Mouse (Mus musculus): ENCODE measurements at regions not wholly inside any gene's neighbourhood (a gene's known extent, or its start where the extent isn't known, plus 50 kb on each side); places are given as distances from the start of the nearest gene placed in this dataset.

DNA sequence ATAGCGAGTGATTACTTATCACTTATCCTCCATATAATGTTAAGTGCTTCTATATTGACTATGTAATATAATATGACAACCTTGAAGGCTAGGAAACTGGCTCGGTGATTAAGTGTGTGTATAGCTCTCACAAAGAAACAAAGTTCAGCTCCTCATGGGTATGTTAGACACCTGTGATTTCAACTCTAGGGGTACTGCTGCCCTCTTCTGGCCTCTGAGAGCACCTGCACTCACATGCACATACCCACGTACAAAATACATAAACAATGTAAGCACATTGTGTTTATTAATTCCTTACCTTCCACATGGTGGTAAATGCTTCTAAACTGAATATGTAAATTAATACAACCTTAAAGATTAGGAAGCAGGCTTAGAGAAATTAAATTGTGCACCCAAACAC lies 298.6 kb upstream of the Auts2 start:
- intact Hi-C loops (cut with DNase I) = no loop called here

GRCm38 (mm10) chr5:132837420-132837819 lies 294.3 kb upstream of the Auts2 start:
- intact Hi-C loops (cut with DNase I) = no loop called here

DNA sequence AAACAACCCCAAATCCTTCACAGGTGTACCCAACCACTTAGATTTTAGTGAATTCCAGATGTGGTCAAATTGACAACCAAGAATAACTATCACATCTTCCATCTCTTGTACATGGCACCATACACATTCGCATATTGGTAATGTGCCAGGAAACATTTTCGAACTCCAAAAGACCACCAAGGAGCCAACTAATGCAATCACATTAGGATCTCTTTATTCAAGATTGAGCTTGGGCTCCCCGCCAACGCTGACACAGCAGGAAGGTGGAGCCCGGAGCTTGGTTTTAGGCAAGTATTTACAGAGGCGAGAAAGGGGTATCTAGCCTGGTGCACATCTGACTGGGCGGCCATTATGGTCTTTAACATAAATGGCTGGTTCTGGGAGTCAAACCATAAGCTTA lies 285.8 kb upstream of the Auts2 start:
- intact Hi-C loops (cut with DNase I) = no loop called here

DNA sequence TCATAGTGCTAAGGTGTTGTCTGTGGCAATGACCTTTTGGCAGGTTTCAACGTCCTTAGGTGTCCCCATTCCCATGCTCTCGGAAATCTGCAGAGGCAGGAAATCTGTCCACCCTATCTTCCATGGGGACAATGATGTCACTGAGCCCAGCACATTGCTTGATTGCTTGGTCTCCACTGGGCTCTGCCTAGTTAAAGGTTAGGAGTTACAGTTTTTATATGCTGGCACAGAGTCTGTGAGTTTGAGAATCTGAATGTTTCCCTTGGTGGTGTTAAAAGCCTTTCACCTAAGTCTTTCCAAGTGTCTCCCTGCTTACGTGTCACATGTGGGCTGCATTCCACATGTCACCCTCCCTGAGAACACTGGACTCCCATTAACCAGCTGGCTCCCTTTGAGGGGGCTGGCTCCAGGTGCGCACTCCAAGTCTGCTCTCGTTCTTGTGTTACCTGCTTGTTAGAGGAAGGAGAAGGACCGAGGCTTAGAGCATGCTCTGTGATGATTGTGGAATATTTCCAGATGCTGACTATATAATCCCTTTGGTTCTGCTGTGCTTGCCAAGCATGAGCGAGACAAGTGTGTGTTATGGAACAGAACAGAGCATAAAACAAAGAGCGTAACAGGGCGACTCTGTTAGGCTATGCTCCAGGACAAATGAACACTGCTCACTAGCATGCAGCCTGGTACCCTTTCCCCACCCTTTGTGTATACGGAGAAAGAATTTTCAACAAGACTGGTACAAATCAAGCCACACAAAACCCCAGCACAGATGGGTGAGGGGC lies 284.6 kb upstream of the Auts2 start:
- intact Hi-C loops (cut with DNase I) = no loop called here

DNA sequence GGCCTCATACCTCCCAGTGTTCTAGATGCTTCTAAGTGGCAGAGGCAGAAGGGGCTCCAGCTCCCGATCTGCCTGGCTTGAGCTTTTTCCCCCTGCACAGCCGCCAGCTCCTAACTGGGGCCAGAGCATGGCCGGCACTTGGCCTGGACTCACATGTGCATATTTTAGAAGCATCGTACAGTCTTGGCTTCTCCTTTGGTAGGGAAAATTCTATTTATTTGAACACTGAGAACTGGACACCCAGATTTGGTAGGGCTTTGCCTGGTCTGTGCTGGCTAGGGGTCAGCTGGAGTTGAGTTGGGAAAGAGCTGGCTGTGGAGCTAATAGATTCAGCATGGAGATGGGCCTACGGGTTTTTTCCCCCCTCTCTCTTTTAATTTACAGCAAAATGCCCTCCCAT lies 282.9 kb upstream of the Auts2 start:
- intact Hi-C loops (cut with DNase I) = no loop called here

DNA sequence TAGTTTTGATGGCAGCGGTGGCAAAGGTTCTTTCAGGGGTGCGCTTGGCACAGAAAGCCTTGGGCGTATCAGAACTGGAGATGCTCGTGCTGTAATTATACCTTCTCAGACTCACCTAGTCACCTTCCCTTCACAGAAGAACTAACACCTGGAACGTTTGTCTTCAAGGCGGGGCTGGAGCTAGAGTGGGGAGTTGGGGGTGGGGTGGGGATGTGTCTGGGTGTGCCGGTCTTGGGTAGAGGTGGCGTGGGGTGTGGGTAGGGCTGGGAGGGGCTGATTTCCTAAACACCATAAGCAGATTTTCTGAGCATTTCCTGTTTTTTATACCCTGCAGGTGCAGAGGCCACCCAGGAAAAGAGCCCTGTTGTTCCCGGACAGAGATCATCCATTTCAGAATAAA lies 274.5 kb upstream of the Auts2 start:
- intact Hi-C loops (cut with DNase I) = no loop called here

DNA sequence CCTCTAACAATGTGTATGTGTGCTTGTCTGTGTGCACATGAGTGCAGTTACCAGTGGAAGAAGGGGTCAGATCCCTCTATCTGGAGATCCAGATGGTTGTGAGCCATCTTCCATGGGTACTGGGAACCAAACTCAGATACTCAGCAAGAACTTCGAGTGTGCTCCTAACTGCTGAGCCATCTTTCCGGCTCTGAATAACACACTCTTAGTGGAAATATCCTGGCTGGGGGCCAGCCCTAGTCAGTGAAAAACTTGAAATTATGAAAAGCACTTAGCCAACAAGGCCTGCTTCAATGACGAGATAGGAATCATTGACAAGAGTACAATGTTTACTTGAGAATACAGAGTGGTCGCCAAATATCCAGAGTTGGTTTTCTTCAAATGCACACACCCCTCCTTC lies 266.0 kb upstream of the Auts2 start:
- intact Hi-C loops (cut with DNase I) = no loop called here

GRCm38 (mm10) chr5:132796061-132796460 lies 252.9 kb upstream of the Auts2 start:
- intact Hi-C loops (cut with DNase I) = loop anchor here (10.0 kb wide), 1 partner anchor 239 kb away; no protein-coding TSS in a partner anchor

GRCm38 (mm10) chr5:132792484-132792883 lies 249.3 kb upstream of the Auts2 start:
- intact Hi-C loops (cut with DNase I) = loop anchor here (10.0 kb wide), 1 partner anchor 242 kb away; no protein-coding TSS in a partner anchor

DNA sequence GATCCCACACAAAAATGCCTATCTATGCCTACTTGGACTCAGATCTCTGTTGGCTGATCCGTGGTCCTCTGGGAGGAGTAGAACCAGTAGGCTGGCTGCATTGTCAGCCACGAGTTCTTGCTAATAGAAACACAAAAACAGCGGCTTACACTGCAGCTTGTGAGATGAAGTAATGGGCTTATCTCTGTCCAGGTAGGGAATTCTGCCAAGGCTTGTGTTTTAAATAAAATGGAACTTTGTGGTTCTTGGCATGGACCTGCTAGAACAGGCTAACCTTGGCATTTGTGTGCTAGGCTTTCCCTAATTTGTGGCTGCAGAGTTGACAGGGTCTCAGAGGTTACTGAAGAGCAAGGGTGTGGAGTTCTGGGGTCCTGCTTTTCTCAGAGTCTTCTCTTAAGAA lies 242.1 kb upstream of the Auts2 start:
- intact Hi-C loops (cut with DNase I) = no loop called here

GRCm38 (mm10) chr5:132784791-132785190 lies 241.6 kb upstream of the Auts2 start:
- intact Hi-C loops (cut with DNase I) = no loop called here

DNA sequence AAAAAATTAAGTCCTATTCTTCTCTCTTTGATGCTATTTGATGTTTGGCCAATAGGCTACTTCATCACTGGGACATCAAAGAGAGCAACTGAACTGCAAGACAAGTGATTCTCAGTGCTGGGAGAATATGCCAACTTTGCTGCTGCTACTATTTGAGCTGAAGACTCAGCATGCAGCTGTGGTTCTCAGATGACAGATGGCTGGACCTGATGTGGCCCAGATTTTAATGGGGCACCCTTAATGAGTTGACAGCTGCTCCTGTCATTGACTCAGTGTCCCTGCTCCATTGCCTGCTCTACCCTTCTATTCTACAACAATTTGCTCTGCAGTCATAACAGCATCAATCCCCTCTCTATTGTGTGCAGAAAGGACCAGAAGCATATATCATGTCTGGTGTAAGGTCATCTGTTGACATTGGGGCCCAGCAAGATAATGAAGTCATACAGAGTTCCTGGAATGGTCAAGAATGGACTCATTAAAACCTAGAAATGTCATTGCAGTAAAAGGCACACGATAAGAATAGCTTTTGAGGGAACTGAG lies 231.1 kb upstream of the Auts2 start:
- intact Hi-C loops (cut with DNase I) = no loop called here

DNA sequence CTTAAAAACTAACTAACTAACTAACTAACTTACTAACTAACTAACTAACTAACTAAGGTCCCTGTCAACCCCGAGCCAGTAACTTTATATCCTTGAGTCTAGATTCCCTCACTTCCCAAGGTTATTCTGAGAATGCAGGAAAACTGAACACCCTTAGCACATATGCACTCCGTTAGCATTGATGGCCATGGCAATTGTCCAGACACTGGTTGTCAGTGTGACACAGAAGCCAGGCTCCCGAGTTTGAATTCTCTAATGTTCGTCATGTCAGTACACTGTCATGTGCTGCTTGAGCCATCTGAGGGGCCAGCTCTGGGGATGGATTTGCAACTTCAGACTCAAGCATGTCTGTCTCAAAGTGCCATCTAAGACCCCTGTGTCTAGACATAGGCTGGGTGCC lies 217.3 kb upstream of the Auts2 start:
- intact Hi-C loops (cut with DNase I) = loop anchor here (10.0 kb wide), 1 partner anchor 216 kb away; the partner anchor contains the start of gene Auts2

DNA sequence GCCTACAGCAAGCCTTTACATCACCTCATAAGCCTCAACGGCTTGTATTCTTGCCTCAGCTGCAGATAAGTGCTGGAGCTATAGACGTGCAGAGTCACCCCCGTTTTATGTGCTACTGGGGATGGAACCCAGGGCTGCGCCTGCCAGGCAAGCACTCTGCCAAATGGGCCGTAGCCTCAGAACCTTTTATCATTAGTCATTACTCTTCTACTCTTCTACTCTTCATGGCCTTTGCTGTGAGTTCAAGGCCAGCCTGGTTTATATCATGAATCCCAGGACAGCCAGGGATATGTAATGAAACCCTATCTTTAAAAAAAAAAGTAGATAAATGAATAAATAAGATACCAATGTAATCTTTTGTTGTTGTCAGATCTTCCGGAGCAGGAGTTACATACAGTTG lies 216.6 kb upstream of the Auts2 start:
- intact Hi-C loops (cut with DNase I) = loop anchor here (10.0 kb wide), 1 partner anchor 215 kb away; the partner anchor contains the start of gene Auts2

DNA sequence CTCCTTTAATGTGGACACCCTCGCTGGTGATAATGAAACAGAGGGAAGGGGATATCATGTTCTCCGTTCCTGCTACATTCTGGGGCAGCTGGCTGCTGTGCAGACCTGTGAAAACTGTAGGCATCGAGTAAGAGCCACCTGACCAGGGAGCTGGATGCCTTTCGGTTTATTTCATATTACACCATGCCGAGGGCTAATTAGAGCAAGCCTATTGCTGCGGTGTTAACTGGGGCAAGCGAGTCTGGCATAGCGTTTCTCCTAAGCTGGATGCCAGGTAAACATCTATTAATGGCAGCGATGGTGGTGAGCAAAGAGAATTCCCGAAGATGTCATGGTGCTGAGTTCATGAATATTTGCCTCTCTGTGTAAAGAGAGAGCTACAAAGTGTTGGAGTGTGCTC lies 215.8 kb upstream of the Auts2 start:
- intact Hi-C loops (cut with DNase I) = no loop called here

- intact Hi-C loops (cut with DNase I) = no loop called here
Observed at GRCm38 (mm10) chr5:132737966-132738365, 194.8 kb upstream of the Auts2 start.

GRCm38 (mm10) chr5:132728689-132729189 lies 185.6 kb upstream of the Auts2 start:
- intact Hi-C loops (cut with DNase I) = no loop called here

DNA sequence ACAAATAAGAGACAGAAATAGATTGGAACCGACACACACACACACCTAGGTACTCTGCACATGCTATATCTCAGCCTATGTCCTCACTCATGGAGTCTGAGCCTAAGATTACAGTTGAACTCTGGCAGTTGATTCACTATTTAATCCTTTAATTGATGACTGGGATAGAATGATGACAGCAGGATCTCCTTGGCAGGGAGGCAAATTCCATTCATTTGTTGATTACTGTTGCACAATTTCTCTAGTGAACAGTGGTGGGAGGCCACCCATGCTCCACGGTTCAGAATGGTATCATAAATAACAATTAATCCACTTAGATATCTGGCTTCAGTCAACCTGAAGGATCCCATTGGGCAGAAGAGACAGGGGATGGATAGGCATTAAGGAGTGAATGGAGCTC lies 181.3 kb upstream of the Auts2 start:
- intact Hi-C loops (cut with DNase I) = no loop called here

DNA sequence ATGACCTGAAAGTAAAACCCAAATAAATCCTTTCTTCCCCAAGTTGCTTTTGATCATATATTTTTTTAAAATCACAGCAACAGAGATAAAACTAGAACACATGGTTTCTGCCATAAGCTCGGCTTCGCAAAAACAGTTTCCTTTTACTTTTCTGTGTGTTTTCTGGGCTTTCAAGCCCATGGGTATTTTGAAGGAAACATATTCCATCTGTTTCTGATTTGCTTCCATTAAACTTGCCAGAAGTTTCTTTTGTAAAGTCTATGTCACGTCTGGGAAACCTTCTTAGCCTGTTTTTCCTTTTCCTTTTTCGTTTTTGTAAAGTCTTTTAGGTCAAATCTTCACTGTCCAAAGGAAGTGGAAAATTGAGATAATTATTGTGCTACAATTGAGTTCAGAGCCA lies 167.2 kb upstream of the Auts2 start:
- intact Hi-C loops (cut with DNase I) = no loop called here

DNA sequence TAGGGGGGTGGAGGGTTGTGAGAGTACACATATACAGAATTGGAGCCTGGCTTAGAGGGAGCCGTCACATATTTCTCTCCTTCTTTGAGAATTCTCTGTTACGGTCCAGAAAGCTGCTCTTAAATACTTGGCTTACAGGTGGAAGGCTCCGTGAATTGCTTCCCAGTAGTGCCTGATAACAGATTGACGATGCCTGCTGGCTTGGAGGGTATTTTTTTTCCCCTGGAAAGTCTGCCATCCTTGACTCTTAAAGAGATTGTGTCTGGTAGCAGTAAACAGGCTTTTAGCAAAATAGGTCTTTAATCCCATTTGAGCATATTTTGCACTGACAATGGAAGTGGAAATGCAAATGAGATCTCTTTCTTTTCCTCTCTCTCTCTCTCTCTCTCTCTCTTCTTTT lies 164.4 kb upstream of the Auts2 start:
- intact Hi-C loops (cut with DNase I) = no loop called here

DNA sequence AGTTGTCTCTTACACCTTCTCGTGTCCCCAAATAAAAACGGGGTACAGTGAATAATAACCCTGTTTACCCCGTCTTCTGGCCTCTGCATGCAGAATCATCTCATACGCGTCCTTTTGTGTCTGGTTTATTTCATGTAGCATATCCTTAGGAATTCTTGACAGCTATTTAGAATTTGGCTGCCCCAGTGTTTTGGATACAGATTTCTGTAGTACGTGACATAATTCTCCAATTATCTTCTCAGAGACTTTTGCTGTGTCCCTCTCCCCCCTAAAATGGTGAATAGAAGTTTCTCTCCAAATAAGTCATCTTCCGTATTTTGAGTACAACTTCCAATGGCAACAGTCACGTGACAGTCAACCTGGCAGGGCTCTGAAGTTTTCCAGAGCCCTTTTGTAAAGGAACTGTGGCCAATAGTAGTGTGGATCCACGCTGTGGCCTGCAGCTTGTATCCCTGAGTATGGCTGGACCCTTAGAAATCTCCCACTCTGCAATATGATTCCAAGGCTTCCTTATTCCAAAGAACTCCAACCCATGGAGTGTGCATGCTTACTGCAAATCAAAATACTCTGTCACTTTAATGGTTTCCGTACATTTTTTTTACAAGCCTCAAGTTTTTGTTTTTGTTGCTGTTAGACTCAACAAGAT lies 160.4 kb upstream of the Auts2 start:
- intact Hi-C loops (cut with DNase I) = no loop called here

- intact Hi-C loops (cut with DNase I) = no loop called here
Observed at GRCm38 (mm10) chr5:132702573-132702972, 159.4 kb upstream of the Auts2 start.
